Mouse (Mus musculus): ENCODE measurements around the gene Nmt1.

The Nmt1 gene

GRCm38 (mm10) chr11:103043982-103044381 lies 16.0 kb downstream of the Nmt1 start:
- DNase-seq (ENCODE audit: low spot score): no peak

DNA sequence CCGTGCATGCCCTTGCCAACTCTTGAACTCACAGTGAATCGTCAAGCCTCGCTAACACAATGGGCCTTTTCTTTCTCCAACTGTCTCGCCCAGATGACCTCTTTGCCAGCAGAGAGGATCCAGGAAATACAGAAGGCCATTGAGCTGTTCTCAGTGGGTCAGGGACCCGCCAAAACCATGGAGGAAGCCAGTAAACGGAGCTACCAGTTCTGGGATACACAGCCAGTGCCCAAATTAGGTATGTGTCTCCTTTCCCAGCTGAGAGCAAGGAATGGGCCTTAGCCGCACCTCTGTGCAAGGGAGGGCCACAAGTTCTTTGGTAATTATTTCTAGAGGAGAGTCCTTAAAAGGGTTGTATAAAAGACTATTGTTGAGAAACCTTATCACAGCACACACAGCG lies 18.3 kb downstream of the Nmt1 start:
- DNase-seq (ENCODE audit: low spot score): no peak

DNA sequence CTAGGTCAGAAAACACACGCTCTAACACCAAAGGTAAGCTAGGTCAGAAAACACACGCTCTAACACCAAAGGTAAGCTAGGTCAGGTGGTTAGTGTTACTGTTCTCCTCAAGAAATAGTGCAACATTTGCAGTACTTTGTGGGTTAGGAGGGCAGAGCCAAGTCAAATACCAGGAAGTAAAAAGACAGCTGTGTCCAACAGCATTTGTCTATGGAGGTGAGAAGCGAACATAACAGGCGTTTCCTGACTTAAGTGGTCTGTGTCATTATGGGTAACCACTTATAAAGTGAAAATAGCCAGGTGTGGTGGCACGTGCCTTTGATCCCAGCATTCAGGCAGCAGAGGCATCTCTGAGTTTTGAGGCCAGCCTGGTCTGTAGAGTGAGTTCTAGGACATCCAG lies 21.6 kb downstream of the Nmt1 start:
- DNase-seq (ENCODE audit: low spot score): no peak

DNA sequence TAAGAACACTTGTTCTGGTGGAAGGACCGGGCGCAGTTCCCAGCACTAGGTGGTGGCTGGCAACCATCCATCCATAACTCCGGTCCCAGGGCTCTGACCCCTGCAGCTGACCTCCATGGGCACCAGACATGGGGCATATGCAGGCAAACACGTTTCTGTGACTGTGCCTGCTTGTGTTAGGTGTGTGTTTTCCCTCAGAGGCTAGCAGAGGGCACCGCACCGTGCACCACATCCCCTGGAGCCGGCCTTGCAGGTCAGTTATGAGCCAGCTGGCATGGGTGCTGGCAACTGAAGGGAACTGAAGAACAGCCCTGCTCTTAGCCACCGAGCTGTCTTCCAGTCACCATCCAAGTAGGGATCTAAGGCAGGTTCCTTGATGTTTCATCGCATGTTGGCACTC lies 22.2 kb downstream of the Nmt1 start:
- no peak for DNase-seq (ENCODE audit: low spot score)

DNA sequence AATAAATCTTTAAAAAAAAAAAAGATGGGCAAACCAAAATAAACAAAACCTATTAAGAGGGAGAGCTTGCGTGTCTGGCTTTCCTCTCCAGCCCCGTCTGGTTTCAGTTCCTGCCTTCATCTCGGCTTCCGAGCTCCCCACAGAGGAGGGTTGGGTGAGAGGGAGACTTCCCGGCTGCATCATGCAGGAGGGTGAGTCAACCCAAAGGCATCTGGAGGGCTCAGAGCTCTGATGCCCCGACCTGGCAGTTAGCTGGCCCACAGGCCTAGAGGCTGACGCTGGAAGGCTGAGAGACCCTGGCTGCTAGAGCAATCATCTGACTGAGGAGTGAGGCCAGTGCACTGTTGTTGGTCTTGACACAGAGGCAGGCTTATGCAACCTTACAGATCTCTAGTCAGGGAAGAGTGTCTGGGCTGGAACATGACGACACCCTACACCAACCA lies 23.3 kb downstream of the Nmt1 start:
- peak; percentile 56 for DNase-seq (ENCODE audit: low spot score)

GRCm38 (mm10) chr11:103052078-103052477 lies 24.1 kb downstream of the Nmt1 start:
- DNase-seq (ENCODE audit: low spot score): no peak

DNA sequence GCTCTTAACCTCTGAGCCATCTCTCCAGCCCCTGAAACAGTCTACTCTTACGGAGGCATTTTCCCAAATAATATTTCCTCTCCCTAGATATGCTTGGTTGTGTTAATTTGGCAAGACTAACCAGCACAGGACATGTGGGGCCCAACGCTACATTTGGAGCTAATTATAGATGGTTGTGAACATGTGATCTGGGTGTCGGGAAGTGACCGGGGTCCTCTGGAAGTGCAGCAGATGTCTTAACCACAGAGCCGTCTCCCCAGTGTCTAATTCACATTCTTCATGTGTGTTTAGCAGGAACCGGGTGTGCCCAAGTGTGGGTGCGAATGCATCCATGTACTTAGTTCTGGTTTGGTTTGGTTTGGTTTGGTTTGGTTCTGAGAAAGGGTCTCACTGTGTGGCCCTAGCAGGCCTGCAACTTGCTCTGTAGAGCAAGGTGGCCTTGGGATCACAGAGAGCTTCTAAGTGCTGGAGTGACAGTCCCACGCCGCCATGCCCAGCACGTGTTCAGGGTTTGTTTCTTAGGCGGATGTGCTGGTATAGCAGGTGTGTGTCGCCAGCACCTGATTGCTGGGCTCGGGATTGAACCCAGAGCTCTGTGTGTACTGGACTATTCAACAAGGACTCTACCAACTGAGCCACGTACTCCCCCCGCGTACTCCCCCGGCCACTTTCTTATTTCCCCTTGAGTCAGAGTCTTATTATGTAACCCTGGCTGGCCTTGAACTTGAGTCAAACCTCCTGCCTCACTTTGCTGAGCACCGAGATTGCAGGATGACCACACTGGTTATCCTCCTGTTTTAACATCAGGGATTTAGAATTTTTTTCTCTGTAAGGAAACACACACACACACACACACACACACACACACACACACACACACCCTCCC lies 25.4 kb downstream of the Nmt1 start:
- DNase-seq (ENCODE audit: low spot score): no peak

GRCm38 (mm10) chr11:103054798-103055197 lies 26.8 kb downstream of the Nmt1 start:
- peak; percentile 84 for DNase-seq (ENCODE audit: low spot score)

- no peak for DNase-seq (ENCODE audit: low spot score)
Measured at GRCm38 (mm10) chr11:103056636-103057035, 28.6 kb downstream of the Nmt1 start.

DNA sequence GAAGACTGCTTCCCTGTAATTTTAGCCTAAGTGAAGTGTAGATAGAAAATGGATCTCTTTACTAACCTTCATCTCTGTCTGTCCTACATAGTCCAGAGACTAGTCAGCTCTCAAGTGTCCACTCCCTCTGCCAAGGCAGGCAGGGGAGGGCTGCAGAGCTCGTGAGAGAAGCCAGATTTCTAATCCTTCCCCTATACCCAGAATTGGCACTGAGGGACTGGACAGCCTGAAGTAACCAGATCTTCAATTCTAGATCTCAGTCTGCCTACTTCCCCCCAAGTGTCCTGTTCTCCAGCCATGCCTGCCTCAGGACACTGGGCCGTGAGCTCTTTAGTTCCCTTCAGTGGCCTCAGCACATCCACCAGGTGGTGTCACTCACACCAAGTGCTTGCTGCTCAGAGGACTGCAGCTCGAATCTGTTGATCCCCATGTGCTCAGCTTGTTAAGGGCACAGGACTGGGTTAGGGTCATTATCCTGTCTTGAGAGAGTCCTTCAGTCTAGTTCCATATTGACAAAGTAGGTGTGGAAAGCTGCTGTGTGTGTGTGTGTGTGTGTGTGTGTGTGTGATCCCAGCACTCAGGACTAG lies 30.6 kb downstream of the Nmt1 start:
- DNase-seq (ENCODE audit: low spot score): no peak

- DNase-seq (ENCODE audit: low spot score): no peak
Measured at GRCm38 (mm10) chr11:103066191-103067050, 38.4 kb downstream of the Nmt1 start.

GRCm38 (mm10) chr11:103067051-103067361 lies 39.0 kb downstream of the Nmt1 start:
- DNase-seq (ENCODE audit: low spot score): no peak

GRCm38 (mm10) chr11:103067457-103068001 lies 39.5 kb downstream of the Nmt1 start:
- DNase-seq (ENCODE audit: low spot score): no peak

- no peak for DNase-seq (ENCODE audit: low spot score)
Measured at GRCm38 (mm10) chr11:103068272-103068671, 40.3 kb downstream of the Nmt1 start.

DNA sequence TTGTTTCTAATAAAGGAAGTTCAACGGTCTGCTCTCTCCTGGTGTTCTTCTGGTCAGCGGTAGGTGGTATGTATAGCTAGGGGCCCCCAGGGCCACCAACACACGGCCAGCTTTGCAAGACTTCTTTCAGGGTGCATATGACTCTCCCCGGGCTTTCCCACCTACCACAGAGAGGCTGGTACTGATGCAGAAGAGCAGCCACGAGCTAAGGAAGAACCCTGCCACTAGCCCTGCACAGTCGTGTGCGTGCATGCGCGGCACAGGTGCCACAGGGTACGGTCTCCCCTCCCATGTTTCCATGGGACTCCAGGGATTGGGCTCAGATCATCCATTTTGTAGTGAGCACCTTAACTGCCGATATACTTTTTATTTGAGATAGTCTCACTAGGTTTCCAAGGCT lies 40.9 kb downstream of the Nmt1 start:
- DNase-seq (ENCODE audit: low spot score): no peak

DNA sequence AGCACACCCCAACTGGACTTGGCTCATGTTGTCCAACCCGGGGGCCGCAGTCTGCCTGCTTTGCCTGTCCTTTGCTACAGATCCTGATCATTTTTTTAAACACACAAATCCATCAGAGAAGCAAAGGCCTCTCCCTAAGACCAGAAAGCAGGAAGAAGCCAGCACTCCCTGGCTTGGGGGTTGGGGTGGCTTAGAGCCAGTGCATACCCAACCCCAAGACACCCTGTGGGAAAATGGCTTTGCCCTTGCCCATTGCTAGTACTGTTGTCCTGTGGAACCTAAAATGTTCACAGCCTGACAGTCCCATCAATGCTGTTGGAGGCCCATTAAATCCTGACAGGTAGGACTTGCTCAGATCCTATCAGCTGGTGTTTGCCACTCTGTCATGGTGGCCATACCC lies 41.7 kb downstream of the Nmt1 start:
- DNase-seq (ENCODE audit: low spot score): no peak

DNA sequence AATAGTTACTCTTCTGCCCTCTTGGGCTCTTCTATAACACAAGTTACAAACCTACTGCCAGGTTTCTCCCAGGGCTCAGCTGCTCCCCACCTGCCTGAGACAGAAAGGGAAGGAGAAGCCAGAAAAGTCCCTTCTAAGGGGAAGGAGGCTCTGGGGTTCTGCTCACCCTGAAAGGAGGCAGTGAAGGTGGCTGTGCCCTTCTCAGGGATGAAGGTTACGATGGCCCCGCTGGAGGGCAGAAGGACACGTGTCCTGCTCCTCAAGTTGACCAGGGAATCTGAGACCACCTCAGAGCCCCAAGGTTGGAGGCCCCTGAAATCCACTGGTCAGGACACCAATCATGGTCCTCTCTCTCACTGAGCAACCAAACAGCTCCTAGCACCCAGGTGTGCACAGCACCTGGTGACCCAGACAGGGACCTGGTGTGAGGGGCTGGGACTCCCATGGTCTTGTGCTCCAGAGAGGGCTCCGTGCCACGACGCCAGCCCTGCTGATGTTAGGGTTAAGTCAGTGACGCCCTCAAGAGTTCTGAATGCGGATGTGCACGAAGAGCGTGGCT lies 42.4 kb downstream of the Nmt1 start:
- DNase-seq (ENCODE audit: low spot score): no peak

DNA sequence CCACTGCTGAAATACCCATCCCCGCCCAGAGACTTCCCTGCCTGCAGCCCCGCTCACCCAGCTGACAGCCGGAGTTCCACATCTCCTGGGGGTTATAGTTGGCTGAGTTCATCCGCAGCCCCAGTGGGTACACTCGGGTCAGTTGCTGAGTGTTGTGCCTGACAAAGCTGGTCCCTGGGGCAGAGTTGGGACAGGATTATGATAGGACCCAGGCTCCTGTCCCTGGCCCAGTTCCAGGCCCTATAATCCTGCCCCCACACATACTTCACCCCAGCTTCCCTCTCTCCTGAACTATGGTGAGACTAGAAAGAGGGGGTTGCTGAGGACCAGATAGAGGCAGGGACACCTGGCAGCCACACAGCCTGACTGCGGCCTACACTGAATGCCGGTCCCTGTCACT lies 45.7 kb downstream of the Nmt1 start:
- no peak for DNase-seq (ENCODE audit: low spot score)

- no peak for DNase-seq (ENCODE audit: low spot score)
Measured at GRCm38 (mm10) chr11:103074121-103074650, 46.2 kb downstream of the Nmt1 start.

DNA sequence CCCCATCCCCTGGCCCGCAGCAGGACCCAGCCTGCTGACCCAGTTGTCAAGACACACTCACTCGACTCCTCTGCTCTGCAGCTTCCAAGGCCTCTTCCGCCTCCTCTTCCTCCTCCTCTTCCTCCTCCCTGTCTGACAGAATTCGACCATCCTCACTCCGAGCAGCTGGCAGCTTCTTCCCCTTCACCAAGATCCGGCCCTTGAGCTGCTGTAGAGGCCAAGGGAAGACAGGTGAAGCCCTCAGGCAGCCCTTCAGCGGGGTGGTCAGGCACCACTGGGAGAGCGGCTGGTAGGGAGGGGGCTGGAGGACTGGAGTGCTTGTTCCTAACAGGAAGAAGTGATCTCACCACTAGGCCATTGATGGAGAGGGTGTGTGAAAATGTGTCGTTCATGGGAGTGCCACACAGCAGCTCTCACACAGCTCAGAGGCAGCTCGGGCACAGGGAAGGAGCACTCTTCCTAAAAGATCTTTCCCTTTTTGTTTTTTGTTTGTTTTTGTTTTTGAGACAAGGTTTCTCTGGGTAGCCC lies 46.9 kb downstream of the Nmt1 start:
- no peak for DNase-seq (ENCODE audit: low spot score)

- DNase-seq (ENCODE audit: low spot score): no peak
Measured at GRCm38 (mm10) chr11:103076010-103076409, 48.0 kb downstream of the Nmt1 start.

DNA sequence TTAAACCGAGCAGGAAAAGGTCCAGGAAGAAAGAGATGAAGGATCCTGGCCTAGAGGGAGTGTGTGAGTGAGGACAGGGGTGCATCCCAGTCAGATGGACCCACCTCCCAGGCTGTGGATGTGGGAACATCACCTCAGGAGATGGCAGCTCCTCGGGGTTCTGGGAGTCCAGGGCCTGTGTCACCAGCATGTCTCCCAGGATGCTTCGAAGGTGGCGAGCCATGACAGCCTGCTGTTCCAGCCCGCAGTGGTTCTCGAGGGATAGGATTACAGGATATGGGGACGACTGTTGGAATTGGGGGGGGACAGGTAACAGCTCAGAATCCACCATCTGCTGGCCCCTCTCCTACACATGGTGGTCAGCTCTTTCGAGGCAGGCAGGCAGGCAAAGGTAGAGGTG lies 48.6 kb downstream of the Nmt1 start:
- DNase-seq (ENCODE audit: low spot score): no peak

Data from layer of hippocampus, adult 9-10 months (tissue).